Mouse (Mus musculus): Measurements from ENCODE around the gene Astn1.

The Astn1 gene

GRCm38 (mm10) chr1:158700147-158700546 is 338.1 kb downstream of the Astn1 start:
- in situ Hi-C loops (cut with MboI; ENCODE audit: unreplicated experiment in 2 of 2), result no loop called here

- in situ Hi-C loops (cut with MboI; ENCODE audit: unreplicated experiment in 2 of 2), result no loop called here
Measured at GRCm38 (mm10) chr1:158701336-158701735, 339.3 kb downstream of the Astn1 start.

GRCm38 (mm10) chr1:158713301-158714095 is 351.4 kb downstream of the Astn1 start:
- in situ Hi-C loops (cut with MboI; ENCODE audit: unreplicated experiment in 2 of 2), result no loop called here

GRCm38 (mm10) chr1:158732868-158733496 is 370.9 kb downstream of the Astn1 start:
- in situ Hi-C loops (cut with MboI; ENCODE audit: unreplicated experiment in 2 of 2), result no loop called here

GRCm38 (mm10) chr1:158739132-158739919 is 377.3 kb downstream of the Astn1 start:
- in situ Hi-C loops (cut with MboI; ENCODE audit: unreplicated experiment in 2 of 2), result no loop called here

GRCm38 (mm10) chr1:158740161-158740766 is 378.2 kb downstream of the Astn1 start:
- in situ Hi-C loops (cut with MboI; ENCODE audit: unreplicated experiment in 2 of 2), result no loop called here

GRCm38 (mm10) chr1:158740949-158741348 is 378.9 kb downstream of the Astn1 start:
- in situ Hi-C loops (cut with MboI; ENCODE audit: unreplicated experiment in 2 of 2), result no loop called here

All from v-Abl transformed pro-B cells (cell line).